Mouse (Mus musculus) frontal cortex, adult (tissue): ENCODE data around the gene Dgke.
"Not testable (repeated sequence)": the region's sequence is repeated elsewhere in the genome, so short reads cannot be mapped to it uniquely, and the experiment has no call there.

Experiments
- ATAC-seq: cut with Nextera tagmentation; 2 replicates; pipeline ENCODE4 v1.9.2; 2017; ENCODE audit warnings: mild to moderate bottlenecking, moderate library complexity, mixed read lengths; ENCODE audit not compliant: low TSS enrichment

Dgke gene

DNA sequence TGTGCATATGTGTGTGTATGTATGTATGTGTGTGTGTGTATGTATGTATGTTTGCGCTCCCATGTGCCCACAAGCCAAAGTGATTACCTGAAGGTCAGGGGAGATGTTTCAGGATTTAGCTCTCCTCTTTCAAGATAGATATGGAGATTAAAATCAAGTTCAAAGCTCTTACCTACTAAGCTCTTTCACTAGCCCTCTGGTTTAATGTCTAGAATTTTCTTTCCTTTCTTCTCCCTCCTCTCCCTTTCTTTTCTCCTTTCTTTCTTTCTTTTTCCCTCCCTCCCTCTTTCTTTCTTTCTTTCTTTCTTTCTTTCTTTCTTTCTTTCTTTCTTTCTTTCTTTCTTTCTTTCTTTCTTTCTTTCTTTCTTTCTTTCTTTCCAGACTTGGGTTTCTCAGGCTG is at the start of gene Dgke:
Dgke (minus strand) TSS at position 101 of the 400 bp plus-strand sequence.
- ATAC-seq: no peak

DNA sequence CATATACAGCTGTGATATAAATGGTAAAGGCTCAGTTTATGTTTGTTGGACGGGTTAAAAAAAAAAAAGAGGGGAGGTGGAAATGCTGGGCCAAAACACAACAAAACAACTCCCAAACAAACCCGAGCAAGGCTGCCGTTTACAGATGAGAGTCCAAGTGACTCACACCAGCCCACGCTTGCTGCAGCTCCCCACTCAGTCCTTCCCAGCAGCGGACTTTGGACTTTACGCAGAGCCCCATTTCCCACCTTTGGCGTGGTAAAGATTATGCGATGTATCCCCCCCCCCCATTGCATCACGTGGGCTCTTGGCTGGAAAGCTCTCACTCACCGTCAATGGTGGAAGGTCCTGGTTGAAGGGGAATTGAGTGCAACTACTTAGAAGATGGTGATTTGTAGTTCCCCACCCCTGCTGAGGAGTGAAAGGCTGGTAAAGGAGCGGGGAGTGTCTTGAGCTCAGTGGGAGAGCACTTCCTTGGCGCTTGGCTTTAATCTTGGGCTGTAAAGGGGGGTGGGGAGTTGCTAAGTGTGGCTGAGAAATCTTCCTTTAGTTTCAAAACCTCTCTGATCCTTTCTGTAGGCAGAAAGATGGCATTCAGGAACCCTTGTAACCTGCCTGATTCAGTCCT is 40.6 kb upstream of the Dgke start:
- ATAC-seq: peak; percentile 67; the same call in 1 of the 2 replicates

DNA sequence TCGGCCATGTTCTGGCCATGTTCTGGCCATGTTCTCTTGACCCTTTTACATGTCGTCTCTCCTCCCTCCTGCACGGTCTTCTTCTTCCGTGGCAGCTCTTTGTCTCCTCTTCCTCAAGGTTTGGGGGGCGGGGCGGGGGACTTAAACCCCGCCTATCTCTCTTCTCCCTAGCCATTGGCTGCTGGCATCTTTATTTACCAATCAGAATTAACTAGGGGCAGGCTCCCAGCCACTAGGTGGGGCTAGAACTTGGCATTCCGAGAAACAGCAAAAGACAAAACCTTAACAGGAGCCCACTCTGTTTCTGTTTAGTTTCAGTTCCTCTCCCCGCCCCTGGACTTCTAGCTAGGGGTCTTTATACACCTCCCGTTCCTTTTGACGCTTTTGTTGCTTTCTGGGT is 39.2 kb upstream of the Dgke start:
- ATAC-seq: no peak

DNA sequence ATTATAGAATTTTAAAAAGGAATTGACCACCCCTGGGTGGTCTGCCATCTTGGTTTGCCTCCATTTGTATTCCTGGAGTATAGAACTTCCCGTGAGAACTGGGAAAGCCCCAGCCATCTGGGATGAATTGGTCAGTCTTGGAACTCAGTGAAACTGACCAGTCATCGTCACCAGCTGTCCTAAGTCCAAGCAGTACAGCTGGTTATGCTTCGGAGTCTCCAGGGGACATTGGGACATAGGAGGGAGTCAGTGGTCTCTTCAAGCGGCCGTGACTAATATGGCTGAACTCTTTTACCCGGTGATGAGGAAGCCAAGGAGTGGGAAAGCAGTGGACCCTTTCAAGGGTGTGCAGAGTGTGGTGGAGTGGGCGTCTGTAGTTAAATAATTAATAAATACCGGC is 38.6 kb upstream of the Dgke start:
- no peak for ATAC-seq

DNA sequence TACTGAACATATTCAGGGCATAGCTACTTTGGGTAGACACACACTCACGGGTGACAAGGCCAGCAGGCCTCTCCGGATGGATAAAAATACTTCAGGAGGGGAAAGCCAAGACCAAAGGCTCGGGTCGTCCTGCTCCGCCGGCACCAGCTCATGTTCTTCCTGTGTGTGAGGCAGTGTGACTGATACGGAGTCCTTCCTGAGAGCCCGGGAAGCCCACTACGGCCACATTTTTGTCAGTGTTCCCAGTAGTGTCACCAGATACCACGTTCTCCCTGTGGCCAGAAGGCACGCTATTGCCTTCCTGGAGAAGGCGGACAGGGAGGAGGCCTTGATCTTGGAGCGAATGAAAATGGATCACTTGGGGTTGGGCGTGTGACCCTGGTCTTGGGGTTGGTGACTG is 36.5 kb upstream of the Dgke start:
- no peak for ATAC-seq

DNA sequence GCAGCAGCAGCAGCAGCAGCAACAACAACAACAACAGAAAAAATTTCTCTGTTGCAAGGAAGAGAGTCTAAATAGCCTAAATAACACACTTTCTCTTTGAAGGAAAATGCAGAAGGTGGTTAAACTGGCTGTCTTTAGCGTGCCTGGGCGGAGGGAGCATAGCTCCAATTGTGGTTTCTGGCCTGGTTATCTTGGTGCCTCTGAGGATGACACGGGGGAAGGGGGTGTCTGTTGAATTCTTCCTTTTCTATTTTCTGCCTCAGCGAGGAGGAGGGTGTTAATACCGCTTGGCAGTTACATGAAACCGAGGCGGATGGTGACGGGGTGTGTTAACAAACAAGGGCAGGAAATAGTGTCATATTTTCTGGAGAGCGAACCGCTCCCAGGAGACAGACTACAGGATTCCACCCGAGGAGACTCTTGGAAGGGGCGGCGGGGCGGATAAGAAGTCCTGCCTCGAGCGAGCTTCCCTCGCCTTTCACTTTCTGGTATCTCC is 34.2 kb upstream of the Dgke start:
- peak; percentile 94 for ATAC-seq

DNA sequence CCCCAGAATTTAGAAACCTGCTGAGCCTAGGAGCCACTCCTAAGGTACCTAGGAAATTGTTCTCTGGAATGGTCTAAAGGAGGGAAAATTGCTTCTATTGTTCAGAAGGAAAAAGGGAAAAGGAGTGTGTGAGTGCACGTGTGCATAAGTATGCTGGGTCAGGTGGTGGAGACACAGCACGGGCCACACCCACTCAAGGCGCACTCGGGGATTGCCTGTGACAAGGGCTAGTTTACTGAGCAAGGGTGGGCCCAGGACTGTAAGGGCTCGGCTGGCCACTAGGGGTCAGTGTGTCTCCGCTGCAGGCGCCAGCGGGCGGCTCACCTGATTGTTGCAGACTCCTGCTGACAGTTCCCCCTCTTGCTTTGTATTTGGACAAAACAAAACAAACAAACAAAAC is 33.8 kb upstream of the Dgke start:
- ATAC-seq: peak; percentile 95

DNA sequence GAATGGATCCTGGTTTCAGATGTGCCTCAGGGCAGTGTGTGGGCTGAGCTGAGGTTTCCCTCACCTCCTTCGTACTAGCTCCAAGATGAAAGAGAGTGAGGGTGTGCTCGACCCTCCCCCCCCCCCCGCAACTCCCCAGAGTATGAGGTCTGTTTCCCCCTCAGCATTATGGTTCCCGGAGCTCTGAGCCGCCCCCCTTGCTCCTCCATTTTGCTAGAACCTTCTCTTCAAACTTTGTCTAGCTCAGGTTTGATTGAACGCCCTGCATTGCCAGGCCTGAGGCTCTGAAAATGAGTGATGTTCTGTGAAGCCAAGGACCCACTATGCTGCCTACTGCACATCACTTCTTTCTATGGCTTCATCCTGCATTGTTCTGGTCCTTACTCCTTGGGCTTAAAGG is 32.3 kb upstream of the Dgke start:
- no peak for ATAC-seq

DNA sequence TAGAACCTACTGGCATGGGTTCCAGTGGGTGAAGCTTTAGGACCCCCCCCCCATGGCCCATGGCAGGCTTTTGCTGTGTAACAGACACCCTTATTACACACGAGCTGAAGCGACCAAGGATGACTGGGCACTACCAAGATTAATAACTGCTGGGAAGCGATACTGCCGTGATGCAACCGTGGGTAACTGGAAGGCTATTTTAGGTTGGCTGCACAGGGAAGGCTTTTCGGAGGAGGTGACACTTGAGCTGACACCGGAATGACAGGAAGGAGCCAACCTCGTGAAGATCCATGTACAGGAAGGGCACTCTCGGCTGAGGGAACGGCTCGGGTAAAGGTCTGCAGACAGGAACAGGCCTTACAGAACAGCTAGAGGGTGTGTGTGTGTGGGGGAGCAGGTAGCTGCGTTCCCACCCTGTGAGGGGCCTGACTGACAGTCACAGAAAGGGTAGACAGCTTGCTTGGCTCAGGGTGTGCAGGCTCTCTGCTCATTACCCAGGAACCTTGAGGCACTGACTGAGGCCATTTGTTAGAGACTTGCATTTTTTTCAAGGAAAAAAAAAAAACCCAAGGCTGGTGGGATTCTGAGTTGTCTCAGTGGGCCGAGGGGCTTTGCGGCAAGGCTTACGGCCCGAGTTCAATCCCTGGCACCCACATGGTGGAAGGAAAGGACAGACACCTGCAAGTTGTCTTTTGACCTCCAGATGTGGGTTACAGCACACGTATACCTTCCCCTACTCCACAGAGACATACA is 31.6 kb upstream of the Dgke start:
- no peak for ATAC-seq

DNA sequence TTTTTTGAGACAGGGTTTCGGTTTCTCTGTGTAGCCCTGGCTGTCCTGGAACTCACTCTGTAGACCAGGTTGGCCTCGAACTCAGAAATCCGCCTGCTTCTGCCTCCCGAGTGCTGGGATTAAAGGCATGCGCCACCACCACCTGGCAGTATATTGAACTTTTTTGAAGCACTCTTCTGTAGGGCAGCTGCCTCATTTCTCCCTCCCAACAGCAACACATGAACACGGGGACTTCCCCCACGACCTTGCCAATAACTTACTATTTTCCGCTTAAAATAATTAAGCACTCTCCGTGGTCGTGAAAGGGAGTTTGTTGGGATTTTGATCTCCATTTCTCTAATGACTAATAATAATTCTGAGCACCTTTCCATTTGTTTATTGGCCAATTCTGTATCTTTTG is 30.6 kb upstream of the Dgke start:
- not testable (repeated sequence) for ATAC-seq

DNA sequence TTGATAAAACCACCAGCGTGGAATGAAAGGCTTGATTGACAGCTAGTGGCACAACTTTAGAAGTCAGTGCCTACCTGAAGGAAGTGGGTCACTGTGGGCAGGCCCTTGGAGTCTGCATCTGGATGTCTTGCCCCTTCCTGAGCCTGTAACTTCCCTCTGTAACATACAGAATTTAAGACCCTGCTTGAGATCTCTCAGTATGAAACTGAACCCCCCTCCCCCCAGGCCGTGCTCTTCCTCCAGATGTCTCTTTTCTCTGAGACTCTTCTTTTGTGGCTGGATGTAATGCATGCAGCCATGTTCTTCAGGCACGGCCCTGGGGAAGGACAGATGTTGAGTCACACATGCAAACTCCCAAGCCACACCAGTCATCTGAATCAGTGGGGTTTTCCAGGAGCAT is 28.7 kb upstream of the Dgke start:
- no peak for ATAC-seq

DNA sequence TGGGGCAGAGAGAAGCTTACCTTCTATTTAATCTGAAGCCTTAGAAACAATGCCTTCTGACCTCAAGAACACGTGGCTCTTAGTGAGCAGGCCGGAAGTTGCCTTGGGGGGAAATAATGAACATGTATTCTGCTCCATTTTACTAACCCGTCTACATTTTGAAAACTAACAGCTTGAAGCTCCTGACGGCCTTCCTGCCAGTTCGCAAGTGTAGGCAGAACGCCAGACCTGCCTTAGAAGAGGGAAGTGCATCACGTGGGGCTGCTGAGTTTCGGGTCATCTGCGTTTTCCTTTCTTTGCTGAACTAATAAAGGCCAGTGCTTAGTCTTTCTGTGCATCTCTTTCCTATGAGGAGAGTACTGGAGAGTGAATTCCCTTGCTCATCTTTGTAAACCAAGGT is 26.1 kb upstream of the Dgke start:
- ATAC-seq: no peak

DNA sequence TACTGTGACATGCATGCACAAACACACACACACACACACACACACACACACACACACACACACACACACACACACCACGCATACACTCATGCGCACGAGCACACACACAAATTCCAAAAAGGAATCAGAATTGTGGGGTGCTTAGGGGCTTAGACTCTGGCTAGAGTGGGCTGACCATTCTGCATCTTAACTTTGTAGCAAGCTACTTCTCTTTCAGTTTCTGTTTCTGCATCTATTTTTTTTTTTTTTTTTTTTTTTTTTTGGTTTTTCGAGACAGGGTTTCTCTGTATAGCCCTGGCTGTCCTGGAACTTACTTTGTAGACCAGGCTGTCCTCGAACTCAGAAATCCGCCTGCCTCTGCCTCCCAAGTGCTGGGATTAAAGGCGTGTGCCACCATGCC is 23.7 kb upstream of the Dgke start:
- ATAC-seq: not testable (repeated sequence)

DNA sequence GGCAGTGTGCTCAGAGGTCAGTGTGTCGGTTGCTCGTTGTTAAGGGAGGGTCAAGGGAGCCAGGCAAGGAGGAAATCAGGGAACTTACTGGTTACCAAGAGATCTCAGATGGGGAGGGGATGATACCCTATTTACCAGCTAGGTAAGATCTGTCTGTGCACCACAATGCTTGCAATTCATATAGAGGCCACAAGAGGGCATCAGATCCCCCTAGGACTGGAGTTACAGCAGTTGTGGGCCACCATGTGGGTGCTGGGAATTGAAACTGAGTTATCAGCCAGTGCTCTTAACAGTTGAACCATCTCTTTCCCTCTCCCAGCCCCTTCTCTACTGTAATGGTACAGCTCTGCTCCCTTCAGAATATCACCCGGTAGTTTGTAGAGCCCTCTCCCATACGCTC is 22.1 kb upstream of the Dgke start:
- no peak for ATAC-seq

DNA sequence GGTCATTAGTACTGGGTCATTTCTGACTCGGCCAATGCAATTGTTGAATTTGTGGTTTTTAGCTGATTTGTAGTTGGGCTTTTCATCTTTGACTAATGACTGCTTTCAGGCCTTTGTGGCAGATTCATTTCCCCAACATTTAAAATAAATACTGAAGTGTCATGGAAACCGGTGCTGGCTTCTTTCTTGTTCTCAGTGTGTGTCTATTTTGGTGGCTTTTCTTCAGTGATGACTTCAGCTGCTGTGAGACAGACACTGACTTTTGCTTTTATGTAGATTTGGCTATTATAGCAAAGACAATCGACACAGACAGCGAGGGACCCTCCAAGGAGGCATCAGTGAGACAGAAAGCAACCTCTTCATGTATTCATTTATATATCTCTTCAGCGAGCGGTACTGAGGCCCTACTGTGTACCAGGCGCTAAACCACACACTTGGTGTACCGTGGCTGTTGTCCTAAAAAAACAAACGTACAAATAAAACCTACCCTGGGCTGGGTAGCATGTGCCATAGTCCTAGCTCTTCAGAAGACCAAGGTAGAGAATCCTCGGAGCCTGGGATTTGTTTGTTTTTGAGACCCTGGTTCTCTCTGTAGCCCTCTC is 19.7 kb upstream of the Dgke start:
- 0 out of 2 replicates have a peak, but pooled peaks have one; percentile 34 for ATAC-seq

DNA sequence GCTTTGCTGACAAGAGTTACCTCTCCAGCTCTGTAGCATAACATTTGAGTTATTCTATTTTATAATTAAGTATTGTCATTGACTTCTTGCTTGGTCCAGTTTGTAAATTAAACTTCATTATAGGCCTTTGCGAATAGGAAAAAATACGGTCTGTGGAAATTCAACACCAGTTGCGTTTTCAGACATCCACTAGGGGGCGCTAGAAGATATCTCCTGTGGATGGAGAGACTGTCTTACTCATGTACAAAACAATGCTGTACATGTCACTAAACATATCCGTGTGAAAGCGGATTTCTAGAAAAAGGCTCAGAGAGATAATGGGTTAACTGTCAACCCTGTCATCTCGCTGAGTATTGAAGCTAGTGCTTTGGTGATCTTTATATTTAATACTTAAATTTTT is 18.0 kb upstream of the Dgke start:
- 0 out of 2 replicates have a peak, but pooled peaks have one; percentile 69 for ATAC-seq

DNA sequence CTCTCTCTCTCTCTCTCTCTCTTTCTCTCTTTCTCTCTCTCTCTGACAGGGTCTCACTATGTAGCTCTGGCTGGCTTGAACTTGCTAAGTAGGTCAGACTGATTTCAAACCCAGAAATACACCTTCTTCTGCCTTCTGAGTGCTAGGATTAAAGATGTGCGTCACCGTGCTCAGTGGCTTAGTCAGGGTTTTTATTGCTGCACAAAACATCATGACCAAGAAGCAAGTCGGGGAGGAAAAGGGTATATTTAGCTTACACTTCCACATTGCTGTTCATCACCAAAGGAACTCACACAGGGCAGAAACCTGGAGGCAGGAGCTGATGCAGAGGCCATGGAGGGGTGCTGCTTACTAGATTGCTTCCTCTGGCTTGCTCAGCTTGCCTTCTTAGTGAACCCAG is 16.0 kb upstream of the Dgke start:
- not testable (repeated sequence) for ATAC-seq

DNA sequence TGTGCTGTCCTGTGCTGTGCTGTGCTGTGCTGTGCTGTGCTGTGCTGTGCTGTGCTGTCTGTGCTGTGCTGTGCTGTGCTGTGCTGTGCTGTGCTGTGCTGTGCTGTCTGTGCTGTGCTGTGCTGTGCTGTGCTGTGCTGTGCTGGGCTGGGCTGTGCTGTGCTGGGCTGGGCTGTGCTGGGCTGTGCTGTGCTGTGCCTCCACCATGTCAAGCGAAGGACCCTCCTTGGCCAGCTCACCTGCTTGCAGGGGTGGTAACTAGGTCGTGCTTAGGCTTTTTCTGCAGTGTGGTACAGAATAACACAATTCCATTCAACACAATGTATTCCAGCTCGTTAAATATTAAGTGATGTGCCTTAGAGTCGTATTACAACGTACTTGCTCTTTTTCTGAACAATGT is 15.3 kb upstream of the Dgke start:
- not testable (repeated sequence) for ATAC-seq

DNA sequence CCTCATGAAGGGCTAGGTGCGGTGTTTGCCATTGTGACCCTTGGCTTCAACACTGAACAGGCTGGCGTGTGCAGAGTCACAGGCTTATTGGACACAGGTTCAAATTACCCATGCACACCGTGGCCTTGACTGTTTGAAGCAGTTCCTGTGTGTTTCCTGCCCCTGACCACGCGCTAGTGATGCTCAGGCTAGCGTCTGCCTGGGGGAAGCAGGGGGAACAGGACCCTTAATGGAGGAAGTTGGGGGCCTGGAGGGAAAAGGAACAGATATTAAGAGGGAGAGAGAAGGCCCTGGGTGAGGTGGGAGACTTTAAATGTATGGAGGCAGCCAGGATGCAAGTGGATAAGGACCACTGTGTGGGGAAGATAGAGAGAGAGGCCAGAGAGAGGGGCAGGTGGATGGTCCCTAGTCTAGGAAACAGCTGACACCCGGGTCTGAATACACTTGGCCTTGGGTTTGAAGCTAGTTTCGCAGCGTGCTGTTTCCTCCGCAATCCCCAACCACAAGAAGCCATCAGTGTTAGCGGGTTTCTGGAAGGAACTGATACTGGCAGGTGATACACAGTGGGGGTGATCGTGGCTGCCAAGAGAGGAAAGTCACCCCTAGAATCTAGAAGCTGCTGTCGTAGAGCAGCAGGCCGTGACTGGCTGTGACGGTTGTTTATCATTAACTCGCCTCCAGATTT is 12.5 kb upstream of the Dgke start:
- ATAC-seq: no peak

DNA sequence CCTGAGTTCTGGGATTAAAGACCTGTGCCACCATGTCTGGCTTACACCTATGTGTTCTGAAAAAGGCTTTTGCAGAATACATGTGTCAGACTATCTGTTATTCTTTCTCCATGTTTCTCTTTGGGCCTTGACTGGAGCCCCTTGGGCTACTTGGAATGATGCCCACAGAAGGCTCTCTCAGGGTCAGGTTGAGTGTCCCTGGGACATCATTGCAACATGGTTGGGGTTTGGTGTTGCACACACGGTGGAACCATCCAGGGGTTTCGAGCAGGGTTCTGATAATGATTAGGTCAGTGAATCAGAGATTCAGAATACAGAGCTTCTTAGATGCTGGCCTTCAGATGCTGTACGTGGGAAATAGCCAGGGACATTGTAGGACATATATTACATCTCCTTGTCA is 11.7 kb upstream of the Dgke start:
- no peak for ATAC-seq

DNA sequence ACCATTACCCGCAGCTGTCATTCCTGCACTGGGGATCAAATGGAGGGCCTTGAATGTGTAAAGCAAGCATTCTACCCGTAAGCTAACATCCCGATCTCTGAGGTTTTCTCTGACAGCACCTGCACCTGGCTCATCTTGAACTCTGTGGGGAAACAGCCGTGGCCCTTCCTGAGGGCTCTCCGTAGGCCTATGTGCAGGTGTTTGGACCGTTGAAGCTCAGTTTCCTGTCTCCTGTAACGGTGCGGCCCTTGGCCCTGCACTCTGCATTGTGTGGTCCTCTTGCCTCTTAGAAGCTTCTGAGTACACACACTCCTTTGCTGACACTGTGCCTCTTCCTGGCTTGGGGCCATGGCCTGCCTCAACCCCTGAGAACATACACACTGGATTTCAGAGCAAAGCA is 11.0 kb upstream of the Dgke start:
- ATAC-seq: no peak

DNA sequence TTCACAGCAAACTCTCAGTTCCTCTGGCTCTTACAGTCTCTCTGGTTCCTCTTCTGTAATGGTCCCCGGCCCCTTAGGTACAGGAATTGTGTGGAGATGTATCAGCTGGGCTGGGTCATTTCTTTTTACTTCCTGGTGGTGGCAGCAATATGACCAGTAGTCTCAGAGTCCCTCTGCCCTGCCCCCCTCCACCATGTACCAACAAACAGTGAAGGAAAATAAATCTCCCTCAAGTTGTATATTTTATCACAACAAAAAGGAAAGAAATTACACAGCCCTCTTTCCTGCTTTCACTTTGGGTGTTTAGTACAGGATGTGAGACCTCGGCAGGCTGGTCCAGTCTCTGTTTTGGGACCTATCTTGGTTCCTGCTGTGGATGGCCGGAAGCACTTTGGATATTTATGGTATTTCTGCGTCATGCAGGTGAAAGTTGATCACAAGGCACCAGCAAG is 9.7 kb upstream of the Dgke start:
- no peak for ATAC-seq
